Mouse (Mus musculus): Measurements from ENCODE around the gene Gabrg2.

Gene Gabrg2

GRCm38 (mm10) chr11:42000190-42001098 is at the start of gene Gabrg2:
Gene Gabrg2, minus strand, starts transcription at chr11:42000857.
- no peak for DNase-seq (ENCODE audit: low spot score)

- DNase-seq (ENCODE audit: low spot score) = no peak
Measured at GRCm38 (mm10) chr11:42048201-42048600, 47.5 kb upstream of the Gabrg2 start.

- peak; percentile 13 for DNase-seq (ENCODE audit: low spot score)
Measured at GRCm38 (mm10) chr11:41999468-41999881, 1.2 kb downstream of the Gabrg2 start.

- DNase-seq (ENCODE audit: low spot score) = no peak
Measured at GRCm38 (mm10) chr11:41980152-41980551, 20.5 kb downstream of the Gabrg2 start.

- DNase-seq (ENCODE audit: low spot score) = no peak
Measured at GRCm38 (mm10) chr11:41968595-41968994, 32.1 kb downstream of the Gabrg2 start.

- no peak for DNase-seq (ENCODE audit: low spot score)
Measured at GRCm38 (mm10) chr11:41962706-41963105, 38.0 kb downstream of the Gabrg2 start.

GRCm38 (mm10) chr11:41953550-41953949 is 47.1 kb downstream of the Gabrg2 start:
- no peak for DNase-seq (ENCODE audit: low spot score)

GRCm38 (mm10) chr11:41951898-41952297 is 48.8 kb downstream of the Gabrg2 start:
- DNase-seq (ENCODE audit: low spot score) = no peak

- no peak for DNase-seq (ENCODE audit: low spot score)
Measured at GRCm38 (mm10) chr11:41945471-41945870, 55.2 kb downstream of the Gabrg2 start.

- no peak for DNase-seq (ENCODE audit: low spot score)
Measured at GRCm38 (mm10) chr11:41937979-41938378, 62.7 kb downstream of the Gabrg2 start.

- no peak for DNase-seq (ENCODE audit: low spot score)
Measured at GRCm38 (mm10) chr11:41918864-41919263, 81.8 kb downstream of the Gabrg2 start.

GRCm38 (mm10) chr11:41914066-41914465 is 86.6 kb downstream of the Gabrg2 start:
- DNase-seq (ENCODE audit: low spot score) = no peak

GRCm38 (mm10) chr11:41903661-41904060 is 97.0 kb downstream of the Gabrg2 start:
- no peak for DNase-seq (ENCODE audit: low spot score)

All from urinary bladder, postnatal 10 days (tissue).